Mouse (Mus musculus) cerebellum, postnatal 25 days (tissue): ENCODE measurements at regions not wholly inside any gene's neighbourhood (a gene's known extent, or its start where the extent isn't known, plus 50 kb on each side); places are given as distances from the start of the nearest gene placed in this dataset.

Experiments used
- DNase-seq, 2 experiments: peaks; one replicate each; pipeline ENCODE4 v3.0.0; 2021; ENCODE audit warnings: mixed read lengths in 2 of 2

GRCm38 (mm10) chr8:41830407-41830806, 413.5 kb upstream of the Frg1 start:
- no peak for DNase-seq

- peak; percentile 58 to 71 for DNase-seq
Observed at GRCm38 (mm10) chr8:41824928-41825327, 408.1 kb upstream of the Frg1 start.

GRCm38 (mm10) chr8:41823041-41823440, 406.2 kb upstream of the Frg1 start:
- DNase-seq = no peak

- DNase-seq = no peak
Observed at GRCm38 (mm10) chr8:41821676-41822075, 404.8 kb upstream of the Frg1 start.

GRCm38 (mm10) chr8:41820605-41821395, 403.9 kb upstream of the Frg1 start:
- DNase-seq = no peak

GRCm38 (mm10) chr8:41818577-41818976, 401.7 kb upstream of the Frg1 start:
- no peak for DNase-seq

- no peak for DNase-seq
Observed at GRCm38 (mm10) chr8:41818079-41818478, 401.2 kb upstream of the Frg1 start.

GRCm38 (mm10) chr8:41815272-41815671, 398.4 kb upstream of the Frg1 start:
- no peak for DNase-seq

GRCm38 (mm10) chr8:41795625-41796024, 378.8 kb upstream of the Frg1 start:
- DNase-seq = no peak

GRCm38 (mm10) chr8:41786952-41787861, 370.3 kb upstream of the Frg1 start:
- no peak for DNase-seq

GRCm38 (mm10) chr8:41785977-41786376, 369.1 kb upstream of the Frg1 start:
- no peak for DNase-seq

GRCm38 (mm10) chr8:41782837-41783236, 366.0 kb upstream of the Frg1 start:
- DNase-seq = no peak

GRCm38 (mm10) chr8:41779459-41779858, 362.6 kb upstream of the Frg1 start:
- DNase-seq = no peak

- DNase-seq = no peak
Observed at GRCm38 (mm10) chr8:41771729-41772128, 354.9 kb upstream of the Frg1 start.

- no peak for DNase-seq
Observed at GRCm38 (mm10) chr8:41753481-41753880, 336.6 kb upstream of the Frg1 start.

- DNase-seq = no peak
Observed at GRCm38 (mm10) chr8:41752641-41753040, 335.8 kb upstream of the Frg1 start.

GRCm38 (mm10) chr8:41747024-41747423, 330.1 kb upstream of the Frg1 start:
- no peak for DNase-seq

GRCm38 (mm10) chr8:41742796-41743670, 326.2 kb upstream of the Frg1 start:
- DNase-seq = no peak

- no peak for DNase-seq
Observed at GRCm38 (mm10) chr8:41717002-41717401, 300.1 kb upstream of the Frg1 start.

- DNase-seq = peak; percentile 27 to 45
Observed at GRCm38 (mm10) chr8:41713634-41714330, 296.9 kb upstream of the Frg1 start.

GRCm38 (mm10) chr8:41703927-41704924, 287.4 kb upstream of the Frg1 start:
- no peak for DNase-seq
